Mouse (Mus musculus): ENCODE measurements at regions not wholly inside any gene's neighbourhood (a gene's known extent, or its start where the extent isn't known, plus 50 kb on each side); places are given as distances from the start of the nearest gene placed in this dataset.

GRCm38 (mm10) chr2:57587065-57587464 lies 349.6 kb downstream of the Gpd2 start:
- TF ChIP-seq POLR2A (IDR thresholded peaks at IDR 0.05; ENCODE audit: insufficient read depth, low read depth, low read length) (no peak), CTCF (IDR thresholded peaks at IDR 0.05; ENCODE audit: insufficient read depth, low read depth, low read length) (no peak)
- H3K4me1 ChIP-seq (ENCODE audit: control insufficient read depth, insufficient read depth, low read length): no peaks in the 10 kb centered on the region
- whole genome bisulfite sequencing: 92% methylated on average over 3 of the region's 3 CpGs
- H3K27ac ChIP-seq (ENCODE audit: insufficient read depth, low read depth, low read length): no peak overlapping the region
- no peak overlapping the region for H3K4me3 ChIP-seq (ENCODE audit: insufficient read depth, low read depth, low read length)

- 91% methylated on average over 2 of the region's 2 CpGs for WGBS
- Histone ChIP-seq H3K27ac (ENCODE audit: insufficient read depth, low read depth, low read length) (no peak overlapping the region), H3K4me1 (ENCODE audit: control insufficient read depth, insufficient read depth, low read length) (peaks cover 5% of the 10 kb centered on the region), H3K4me3 (ENCODE audit: insufficient read depth, low read depth, low read length) (no peak overlapping the region)
- no peak for TF ChIP-seq POLR2A (IDR thresholded peaks at IDR 0.05; ENCODE audit: insufficient read depth, low read depth, low read length)
- no peak for TF ChIP-seq CTCF (IDR thresholded peaks at IDR 0.05; ENCODE audit: insufficient read depth, low read depth, low read length)
Observed at GRCm38 (mm10) chr2:57593558-57593957, 356.1 kb downstream of the Gpd2 start.

- H3K4me1 ChIP-seq (ENCODE audit: control insufficient read depth, insufficient read depth, low read length): peaks cover 5% of the 10 kb centered on the region
- H3K4me3 ChIP-seq (ENCODE audit: insufficient read depth, low read depth, low read length): no peak overlapping the region
- WGBS: 16% methylated on average over 9 of the region's 9 CpGs
- H3K27ac ChIP-seq (ENCODE audit: insufficient read depth, low read depth, low read length): no peak overlapping the region
- TF ChIP-seq CTCF (IDR thresholded peaks at IDR 0.05; ENCODE audit: insufficient read depth, low read depth, low read length) (no peak), POLR2A (IDR thresholded peaks at IDR 0.05; ENCODE audit: insufficient read depth, low read depth, low read length) (no peak)
Observed at GRCm38 (mm10) chr2:57597694-57598358, 360.4 kb downstream of the Gpd2 start.

- Histone ChIP-seq H3K27ac (ENCODE audit: insufficient read depth, low read depth, low read length) (no peak overlapping the region), H3K4me1 (ENCODE audit: control insufficient read depth, insufficient read depth, low read length) (no peaks in the 10 kb centered on the region), H3K4me3 (ENCODE audit: insufficient read depth, low read depth, low read length) (no peak overlapping the region)
- TF ChIP-seq CTCF (IDR thresholded peaks at IDR 0.05; ENCODE audit: insufficient read depth, low read depth, low read length) (no peak), POLR2A (IDR thresholded peaks at IDR 0.05; ENCODE audit: insufficient read depth, low read depth, low read length) (no peak)
Observed at GRCm38 (mm10) chr2:57611599-57611998, 374.2 kb downstream of the Gpd2 start.

GRCm38 (mm10) chr2:57613243-57613642 lies 375.8 kb downstream of the Gpd2 start:
- 22% methylated on average over 10 of the region's 10 CpGs for WGBS
- H3K4me1 ChIP-seq (ENCODE audit: control insufficient read depth, insufficient read depth, low read length): peaks cover 3% of the 10 kb centered on the region
- H3K4me3 ChIP-seq (ENCODE audit: insufficient read depth, low read depth, low read length): no peak overlapping the region; the same call in 1 of the 2 replicates
- H3K27ac ChIP-seq (ENCODE audit: insufficient read depth, low read depth, low read length): no peak overlapping the region
- TF ChIP-seq POLR2A (IDR thresholded peaks at IDR 0.05; ENCODE audit: insufficient read depth, low read depth, low read length) (no peak), CTCF (IDR thresholded peaks at IDR 0.05; ENCODE audit: insufficient read depth, low read depth, low read length) (no peak)

GRCm38 (mm10) chr2:57614587-57614991 lies 377.2 kb downstream of the Gpd2 start:
- WGBS: 19% methylated on average over 12 of the region's 12 CpGs
- Histone ChIP-seq H3K4me3 (ENCODE audit: insufficient read depth, low read depth, low read length) (peak overlapping the region; percentile 16), H3K27ac (ENCODE audit: insufficient read depth, low read depth, low read length) (peak overlapping the region; percentile 83; the same call in 1 of the 2 replicates), H3K4me1 (ENCODE audit: control insufficient read depth, insufficient read depth, low read length) (peaks cover 3% of the 10 kb centered on the region)
- TF ChIP-seq POLR2A (IDR thresholded peaks at IDR 0.05; ENCODE audit: insufficient read depth, low read depth, low read length): no peak
- TF ChIP-seq CTCF (IDR thresholded peaks at IDR 0.05; ENCODE audit: insufficient read depth, low read depth, low read length): no peak

- H3K27ac ChIP-seq (ENCODE audit: insufficient read depth, low read depth, low read length): no peak overlapping the region
- TF ChIP-seq CTCF (IDR thresholded peaks at IDR 0.05; ENCODE audit: insufficient read depth, low read depth, low read length) (no peak), POLR2A (IDR thresholded peaks at IDR 0.05; ENCODE audit: insufficient read depth, low read depth, low read length) (no peak)
- H3K4me1 ChIP-seq (ENCODE audit: control insufficient read depth, insufficient read depth, low read length): peaks cover 3% of the 10 kb centered on the region
- H3K4me3 ChIP-seq (ENCODE audit: insufficient read depth, low read depth, low read length): peak overlapping the region; percentile 29
- 20% methylated on average over 19 of the region's 19 CpGs for WGBS
Observed at GRCm38 (mm10) chr2:57616525-57617225, 379.2 kb downstream of the Gpd2 start.

GRCm38 (mm10) chr2:57617258-57617657 lies 379.8 kb downstream of the Gpd2 start:
- H3K27ac ChIP-seq (ENCODE audit: insufficient read depth, low read depth, low read length): no peak overlapping the region
- H3K4me3 ChIP-seq (ENCODE audit: insufficient read depth, low read depth, low read length): no peak overlapping the region
- 96% methylated on average over 2 of the region's 2 CpGs for WGBS
- no peak for TF ChIP-seq POLR2A (IDR thresholded peaks at IDR 0.05; ENCODE audit: insufficient read depth, low read depth, low read length)
- TF ChIP-seq CTCF (IDR thresholded peaks at IDR 0.05; ENCODE audit: insufficient read depth, low read depth, low read length): no peak
- H3K4me1 ChIP-seq (ENCODE audit: control insufficient read depth, insufficient read depth, low read length): peaks cover 3% of the 10 kb centered on the region

- no peaks in the 10 kb centered on the region for H3K4me1 ChIP-seq (ENCODE audit: control insufficient read depth, insufficient read depth, low read length)
- H3K27ac ChIP-seq (ENCODE audit: insufficient read depth, low read depth, low read length): no peak overlapping the region
- H3K4me3 ChIP-seq (ENCODE audit: insufficient read depth, low read depth, low read length): no peak overlapping the region
- WGBS: 61% methylated on average over 2 of the region's 2 CpGs
- TF ChIP-seq CTCF (IDR thresholded peaks at IDR 0.05; ENCODE audit: insufficient read depth, low read depth, low read length) (no peak), POLR2A (IDR thresholded peaks at IDR 0.05; ENCODE audit: insufficient read depth, low read depth, low read length) (no peak)
Observed at GRCm38 (mm10) chr2:57644117-57644516, 353.6 kb upstream of the Galnt5 start.
